Mouse (Mus musculus) right cerebral cortex, postnatal 25 days (tissue): ENCODE results near the gene Dcakd.

ENCODE experiments used
- DNase-seq: peaks from one replicate; pipeline ENCODE4 v3.0.0; 2022

The Dcakd gene

GRCm38 (mm10) chr11:103028176-103028891, at the start of gene Dcakd, which contains the start of gene Nmt1:
Dcakd (minus strand) TSS chr11:103028333.
Nmt1 (plus strand) TSS chr11:103028190.
- DNase-seq: peak; percentile 94

DNA sequence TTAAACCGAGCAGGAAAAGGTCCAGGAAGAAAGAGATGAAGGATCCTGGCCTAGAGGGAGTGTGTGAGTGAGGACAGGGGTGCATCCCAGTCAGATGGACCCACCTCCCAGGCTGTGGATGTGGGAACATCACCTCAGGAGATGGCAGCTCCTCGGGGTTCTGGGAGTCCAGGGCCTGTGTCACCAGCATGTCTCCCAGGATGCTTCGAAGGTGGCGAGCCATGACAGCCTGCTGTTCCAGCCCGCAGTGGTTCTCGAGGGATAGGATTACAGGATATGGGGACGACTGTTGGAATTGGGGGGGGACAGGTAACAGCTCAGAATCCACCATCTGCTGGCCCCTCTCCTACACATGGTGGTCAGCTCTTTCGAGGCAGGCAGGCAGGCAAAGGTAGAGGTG, 48.4 kb upstream of the Dcakd start:
- DNase-seq: no peak

- no peak for DNase-seq
These were observed 47.9 kb upstream of the Dcakd start for GRCm38 (mm10) chr11:103076010-103076409.

GRCm38 (mm10) chr11:103074796-103075323, 46.7 kb upstream of the Dcakd start:
- DNase-seq: no peak

- DNase-seq: no peak
These were observed 46.1 kb upstream of the Dcakd start for GRCm38 (mm10) chr11:103074121-103074650.

- no peak for DNase-seq
These were observed 45.5 kb upstream of the Dcakd start for GRCm38 (mm10) chr11:103073671-103074070.

- DNase-seq: no peak
These were observed 42.3 kb upstream of the Dcakd start for GRCm38 (mm10) chr11:103070322-103070880.

GRCm38 (mm10) chr11:103069731-103070130, 41.6 kb upstream of the Dcakd start:
- DNase-seq: no peak

DNA sequence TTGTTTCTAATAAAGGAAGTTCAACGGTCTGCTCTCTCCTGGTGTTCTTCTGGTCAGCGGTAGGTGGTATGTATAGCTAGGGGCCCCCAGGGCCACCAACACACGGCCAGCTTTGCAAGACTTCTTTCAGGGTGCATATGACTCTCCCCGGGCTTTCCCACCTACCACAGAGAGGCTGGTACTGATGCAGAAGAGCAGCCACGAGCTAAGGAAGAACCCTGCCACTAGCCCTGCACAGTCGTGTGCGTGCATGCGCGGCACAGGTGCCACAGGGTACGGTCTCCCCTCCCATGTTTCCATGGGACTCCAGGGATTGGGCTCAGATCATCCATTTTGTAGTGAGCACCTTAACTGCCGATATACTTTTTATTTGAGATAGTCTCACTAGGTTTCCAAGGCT, 40.8 kb upstream of the Dcakd start:
- DNase-seq: no peak

- no peak for DNase-seq
These were observed 40.1 kb upstream of the Dcakd start for GRCm38 (mm10) chr11:103068272-103068671.

GRCm38 (mm10) chr11:103067457-103068001, 39.4 kb upstream of the Dcakd start:
- DNase-seq: no peak

DNA sequence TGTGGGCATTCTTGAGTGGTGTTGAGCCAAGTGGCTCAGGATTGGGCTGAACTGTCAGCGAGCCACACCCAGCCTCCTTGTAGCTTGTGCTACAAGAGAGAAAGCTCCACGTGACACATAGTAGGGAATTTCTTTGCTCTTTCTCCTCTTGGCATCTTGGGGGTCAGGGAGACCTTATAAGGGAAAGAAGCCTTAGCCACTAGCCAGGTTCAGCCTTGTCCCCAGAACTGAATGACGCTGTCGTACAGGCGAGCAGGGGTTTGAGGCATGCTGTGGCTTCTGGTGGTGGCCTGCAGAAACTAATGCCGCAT, 38.9 kb upstream of the Dcakd start:
- no peak for DNase-seq

GRCm38 (mm10) chr11:103066191-103067050, 38.3 kb upstream of the Dcakd start:
- no peak for DNase-seq

DNA sequence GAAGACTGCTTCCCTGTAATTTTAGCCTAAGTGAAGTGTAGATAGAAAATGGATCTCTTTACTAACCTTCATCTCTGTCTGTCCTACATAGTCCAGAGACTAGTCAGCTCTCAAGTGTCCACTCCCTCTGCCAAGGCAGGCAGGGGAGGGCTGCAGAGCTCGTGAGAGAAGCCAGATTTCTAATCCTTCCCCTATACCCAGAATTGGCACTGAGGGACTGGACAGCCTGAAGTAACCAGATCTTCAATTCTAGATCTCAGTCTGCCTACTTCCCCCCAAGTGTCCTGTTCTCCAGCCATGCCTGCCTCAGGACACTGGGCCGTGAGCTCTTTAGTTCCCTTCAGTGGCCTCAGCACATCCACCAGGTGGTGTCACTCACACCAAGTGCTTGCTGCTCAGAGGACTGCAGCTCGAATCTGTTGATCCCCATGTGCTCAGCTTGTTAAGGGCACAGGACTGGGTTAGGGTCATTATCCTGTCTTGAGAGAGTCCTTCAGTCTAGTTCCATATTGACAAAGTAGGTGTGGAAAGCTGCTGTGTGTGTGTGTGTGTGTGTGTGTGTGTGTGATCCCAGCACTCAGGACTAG, 30.5 kb upstream of the Dcakd start:
- no peak for DNase-seq

GRCm38 (mm10) chr11:103056636-103057035, 28.5 kb upstream of the Dcakd start:
- no peak for DNase-seq

DNA sequence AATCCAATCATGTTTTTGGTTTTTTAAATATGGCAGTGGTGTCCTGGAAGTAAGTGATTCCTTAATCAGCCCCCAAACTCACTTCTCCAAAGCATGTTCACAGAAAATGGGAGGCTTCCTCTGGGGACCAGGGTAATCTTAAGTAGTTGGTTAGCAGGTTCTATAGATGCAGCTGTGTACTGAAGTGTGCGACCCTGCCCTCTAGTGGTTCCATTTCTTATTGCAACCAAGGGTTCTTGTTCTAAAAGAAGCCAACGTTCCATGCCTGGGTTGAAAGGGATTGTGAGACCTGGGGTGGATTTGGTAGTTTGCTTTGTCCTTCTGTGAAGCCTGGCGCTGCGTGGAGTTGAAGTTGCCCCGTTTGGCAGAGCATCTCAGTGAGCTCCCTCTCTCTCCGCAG, 26.7 kb upstream of the Dcakd start:
- DNase-seq: peak; percentile 63

- DNase-seq: no peak
These were observed 25.3 kb upstream of the Dcakd start for GRCm38 (mm10) chr11:103053191-103054076.

GRCm38 (mm10) chr11:103052078-103052477, 23.9 kb upstream of the Dcakd start:
- no peak for DNase-seq

GRCm38 (mm10) chr11:103051249-103051691, 23.1 kb upstream of the Dcakd start:
- peak; percentile 40 for DNase-seq

GRCm38 (mm10) chr11:103050153-103050552, 22.0 kb upstream of the Dcakd start:
- no peak for DNase-seq

DNA sequence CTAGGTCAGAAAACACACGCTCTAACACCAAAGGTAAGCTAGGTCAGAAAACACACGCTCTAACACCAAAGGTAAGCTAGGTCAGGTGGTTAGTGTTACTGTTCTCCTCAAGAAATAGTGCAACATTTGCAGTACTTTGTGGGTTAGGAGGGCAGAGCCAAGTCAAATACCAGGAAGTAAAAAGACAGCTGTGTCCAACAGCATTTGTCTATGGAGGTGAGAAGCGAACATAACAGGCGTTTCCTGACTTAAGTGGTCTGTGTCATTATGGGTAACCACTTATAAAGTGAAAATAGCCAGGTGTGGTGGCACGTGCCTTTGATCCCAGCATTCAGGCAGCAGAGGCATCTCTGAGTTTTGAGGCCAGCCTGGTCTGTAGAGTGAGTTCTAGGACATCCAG, 21.5 kb upstream of the Dcakd start:
- no peak for DNase-seq

DNA sequence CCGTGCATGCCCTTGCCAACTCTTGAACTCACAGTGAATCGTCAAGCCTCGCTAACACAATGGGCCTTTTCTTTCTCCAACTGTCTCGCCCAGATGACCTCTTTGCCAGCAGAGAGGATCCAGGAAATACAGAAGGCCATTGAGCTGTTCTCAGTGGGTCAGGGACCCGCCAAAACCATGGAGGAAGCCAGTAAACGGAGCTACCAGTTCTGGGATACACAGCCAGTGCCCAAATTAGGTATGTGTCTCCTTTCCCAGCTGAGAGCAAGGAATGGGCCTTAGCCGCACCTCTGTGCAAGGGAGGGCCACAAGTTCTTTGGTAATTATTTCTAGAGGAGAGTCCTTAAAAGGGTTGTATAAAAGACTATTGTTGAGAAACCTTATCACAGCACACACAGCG, 18.2 kb upstream of the Dcakd start:
- DNase-seq: no peak
